Mouse (Mus musculus) hindlimb bud, embryonic 11.5 days (tissue): ENCODE results near the gene Slc27a3.

Experiments
- DNase-seq: peaks from one replicate; pipeline ENCODE4 v3.0.0-alpha.2; 2012; ENCODE audit warnings: low read depth, low spot score; ENCODE audit errors: extremely low spot score

The Slc27a3 gene

GRCm38 (mm10) chr3:90391941-90392340 lies 2.2 kb upstream of the Slc27a3 start:
- no peak for DNase-seq

DNA sequence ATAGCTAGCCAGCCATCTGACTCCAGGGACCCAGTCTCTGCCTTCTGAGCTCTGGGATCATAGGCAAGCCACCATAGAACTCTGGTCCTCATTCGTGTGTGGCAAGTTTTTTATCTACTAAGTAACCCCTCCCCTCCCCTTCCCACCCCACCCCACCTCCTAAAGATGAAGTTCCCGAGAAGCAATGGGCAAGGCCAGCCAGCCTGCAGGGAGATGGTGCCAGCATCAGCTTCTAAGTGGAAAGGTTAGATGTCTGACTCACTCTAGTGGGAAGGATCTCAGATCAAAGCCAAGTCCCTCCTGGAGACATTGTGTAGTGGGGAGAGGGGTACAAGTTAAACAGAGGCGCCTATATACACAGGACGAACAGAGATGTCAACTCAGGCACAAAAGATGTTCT lies 1.3 kb upstream of the Slc27a3 start:
- DNase-seq: no peak

GRCm38 (mm10) chr3:90388726-90389510 lies 820 bp downstream of the Slc27a3 start:
- no peak for DNase-seq

DNA sequence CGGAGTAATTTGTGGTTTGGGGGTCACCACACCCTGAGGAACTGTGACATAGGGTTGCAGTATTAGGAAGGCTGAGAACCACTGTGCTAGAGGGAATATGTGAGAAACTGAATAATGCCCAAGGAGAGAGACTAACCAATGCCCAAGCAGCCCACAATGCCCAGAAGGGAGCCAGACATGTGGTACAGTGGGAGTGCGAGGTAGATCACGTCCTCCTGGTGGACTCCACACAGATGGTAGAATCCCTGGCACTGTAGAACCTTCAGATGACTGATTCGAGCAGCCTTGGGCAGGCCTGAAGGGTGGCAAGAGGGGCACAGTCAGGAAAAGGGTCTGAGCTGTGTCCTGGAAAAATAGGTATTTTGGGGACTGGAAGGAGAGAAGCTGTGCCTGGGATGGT lies 1.5 kb downstream of the Slc27a3 start:
- no peak for DNase-seq

GRCm38 (mm10) chr3:90387483-90387882 lies 2.3 kb downstream of the Slc27a3 start:
- DNase-seq: no peak

GRCm38 (mm10) chr3:90386817-90387216 lies 2.9 kb downstream of the Slc27a3 start:
- no peak for DNase-seq

- DNase-seq: no peak
Observed at GRCm38 (mm10) chr3:90384851-90385375, 4.8 kb downstream of the Slc27a3 start.

DNA sequence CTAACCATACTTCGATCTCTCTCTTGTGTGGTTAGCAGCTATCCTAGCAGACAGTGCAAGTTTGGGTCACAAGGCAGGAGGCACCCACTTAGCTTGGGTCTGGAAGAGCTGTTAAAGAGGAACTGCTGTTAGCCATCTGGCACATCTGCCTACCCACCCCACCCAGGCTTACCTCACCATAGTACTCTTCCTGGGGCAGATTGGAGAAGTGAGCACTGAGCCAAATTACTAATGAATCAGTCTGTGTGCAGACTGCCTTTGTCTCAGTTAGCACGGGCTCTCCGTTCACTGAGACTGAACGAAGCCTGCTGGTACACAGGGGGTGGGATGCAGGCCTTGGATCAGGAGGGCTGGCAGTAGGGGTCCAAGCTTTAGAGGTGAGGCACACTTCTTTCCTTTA lies 6.0 kb downstream of the Slc27a3 start:
- DNase-seq: no peak

- no peak for DNase-seq
Observed at GRCm38 (mm10) chr3:90381727-90382126, 8.0 kb downstream of the Slc27a3 start.

- DNase-seq: no peak
Observed at GRCm38 (mm10) chr3:90378496-90378895, 11.2 kb downstream of the Slc27a3 start.

GRCm38 (mm10) chr3:90376247-90376585 lies 13.5 kb downstream of the Slc27a3 start:
- no peak for DNase-seq

GRCm38 (mm10) chr3:90375562-90376246 lies 14.0 kb downstream of the Slc27a3 start:
- no peak for DNase-seq

GRCm38 (mm10) chr3:90374368-90374767 lies 15.4 kb downstream of the Slc27a3 start:
- DNase-seq: no peak

DNA sequence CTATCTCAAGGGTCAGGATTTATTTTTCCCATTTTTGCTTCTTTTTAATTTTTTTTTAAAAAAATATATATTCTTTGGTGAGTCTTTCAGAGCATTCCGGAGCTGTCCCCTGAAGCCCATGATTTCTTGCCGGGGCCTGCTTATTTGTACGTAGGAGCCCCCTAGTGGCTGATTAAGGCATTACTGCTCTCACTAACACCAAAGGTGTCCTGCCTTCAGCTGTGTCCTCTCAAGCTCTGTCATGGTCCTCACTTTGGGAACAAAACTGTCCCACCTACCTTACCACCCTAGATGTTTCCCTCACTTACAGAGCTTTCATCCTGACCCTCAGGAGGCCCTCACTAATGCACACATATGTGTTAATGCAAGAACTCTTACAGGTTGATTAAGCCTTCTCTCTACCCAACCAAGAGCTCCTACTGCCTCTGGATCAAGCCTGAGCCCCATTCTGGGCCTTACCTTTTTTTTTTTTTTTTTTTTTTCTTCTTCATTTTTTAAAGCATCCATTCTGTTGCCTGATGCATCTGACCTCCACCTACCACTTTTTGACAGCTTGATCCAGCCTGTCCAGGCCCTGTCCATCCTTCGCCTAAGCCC lies 16.2 kb downstream of the Slc27a3 start:
- DNase-seq: no peak

GRCm38 (mm10) chr3:90372817-90373216 lies 16.9 kb downstream of the Slc27a3 start:
- no peak for DNase-seq

- no peak for DNase-seq
Observed at GRCm38 (mm10) chr3:90371857-90372256, 17.9 kb downstream of the Slc27a3 start.

DNA sequence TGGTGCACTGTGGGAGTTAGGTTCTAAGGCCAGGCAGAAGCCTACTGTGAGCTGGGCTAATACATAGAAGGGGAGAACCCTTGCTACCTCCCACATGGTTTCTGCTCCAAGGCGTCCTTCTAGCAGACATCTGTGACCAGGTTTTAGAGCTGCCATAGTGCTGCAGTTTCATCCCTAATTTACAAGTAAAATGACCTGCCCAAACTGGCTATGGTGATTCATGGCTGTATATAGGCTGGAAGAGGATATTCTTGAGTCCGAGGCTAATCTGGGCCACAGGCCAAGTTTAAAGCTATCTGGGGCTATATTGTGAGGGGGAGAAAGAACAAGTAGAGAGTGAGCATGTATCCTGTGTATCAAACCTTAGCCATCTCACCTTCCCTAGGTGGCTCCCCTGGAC lies 20.7 kb downstream of the Slc27a3 start:
- DNase-seq: no peak

- DNase-seq: no peak
Observed at GRCm38 (mm10) chr3:90367001-90367632, 22.6 kb downstream of the Slc27a3 start.

GRCm38 (mm10) chr3:90362346-90362745 lies 27.4 kb downstream of the Slc27a3 start:
- DNase-seq: no peak

- no peak for DNase-seq
Observed at GRCm38 (mm10) chr3:90361476-90361875, 28.3 kb downstream of the Slc27a3 start.

GRCm38 (mm10) chr3:90359230-90359629 lies 30.5 kb downstream of the Slc27a3 start:
- no peak for DNase-seq
